Mouse (Mus musculus): Measurements from ENCODE around the gene Wdr73. TPM values are rescaled to one million over a fixed set of nuclear protein-coding genes. Genes with fewer than 3 reads are reported as not detected.

The Wdr73 gene
- polyA plus RNA-seq, 1 experiment from 2014 or later, result 36.3 TPM

- H3K4me1 ChIP-seq (replicated peaks), result no peaks in the 10 kb centered on the region
- no peak overlapping the region for H3K9ac ChIP-seq
- ATAC-seq (ENCODE audit: low read depth), result no peak
- no peaks in the 10 kb centered on the region for H3K9me3 ChIP-seq
- no peak overlapping the region for H3K4me3 ChIP-seq
- H3K27me3 ChIP-seq, result no peaks in the 10 kb centered on the region
- 90% methylated on average over 4 of the region's 4 CpGs for WGBS
- peaks cover 88% of the 10 kb centered on the region for H3K36me3 ChIP-seq
- no peak overlapping the region for H3K4me2 ChIP-seq
- no peak overlapping the region for H3K27ac ChIP-seq (replicated peaks)
These were observed 16.9 kb upstream of the Wdr73 start for GRCm38 (mm10) chr7:80917916-80918465.

GRCm38 (mm10) chr7:80912496-80912895 lies 11.4 kb upstream of the Wdr73 start:
- 90% methylated on average over 8 of the region's 8 CpGs for WGBS
- peaks cover 83% of the 10 kb centered on the region for H3K36me3 ChIP-seq
- H3K27ac ChIP-seq (replicated peaks), result no peak overlapping the region
- no peaks in the 10 kb centered on the region for H3K9me3 ChIP-seq
- H3K4me2 ChIP-seq, result no peak overlapping the region
- H3K4me1 ChIP-seq (replicated peaks), result no peaks in the 10 kb centered on the region
- H3K9ac ChIP-seq, result no peak overlapping the region
- no peak overlapping the region for H3K4me3 ChIP-seq
- ATAC-seq (ENCODE audit: low read depth), result no peak
- no peaks in the 10 kb centered on the region for H3K27me3 ChIP-seq

GRCm38 (mm10) chr7:80911053-80911452 lies 10.0 kb upstream of the Wdr73 start:
- Histone ChIP-seq H3K27me3 (no peaks in the 10 kb centered on the region), H3K9me3 (no peaks in the 10 kb centered on the region), H3K9ac (no peak overlapping the region), H3K4me1 (replicated peaks) (no peaks in the 10 kb centered on the region), H3K4me3 (no peak overlapping the region), H3K36me3 (peaks cover 81% of the 10 kb centered on the region), H3K27ac (replicated peaks) (no peak overlapping the region), H3K4me2 (no peak overlapping the region)
- ATAC-seq (ENCODE audit: low read depth), result no peak
- WGBS, result 87% methylated on average over 7 of the region's 7 CpGs

GRCm38 (mm10) chr7:80904921-80905515 lies 3.9 kb upstream of the Wdr73 start, which contains the start of gene Nmb:
Nmb (minus strand) TSS chr7:80905076.
- no peaks in the 10 kb centered on the region for H3K27me3 ChIP-seq
- peak within 1 kb of the TSS; percentile 75 for H3K9ac ChIP-seq
- peak within 1 kb of the TSS; percentile 9 for H3K27ac ChIP-seq (replicated peaks)
- H3K4me2 ChIP-seq, result peak within 1 kb of the TSS; percentile 79
- H3K36me3 ChIP-seq, result peaks cover 47% of the 10 kb centered on the region
- 4% methylated on average over 19 of the region's 19 CpGs for WGBS
- peaks cover 32% of the 10 kb centered on the region for H3K4me1 ChIP-seq (replicated peaks)
- ATAC-seq (ENCODE audit: low read depth), result peak; percentile 44
- H3K9me3 ChIP-seq, result no peaks in the 10 kb centered on the region
- peak within 1 kb of the TSS; percentile 41 for H3K4me3 ChIP-seq

- WGBS, result 90% methylated on average over 11 of the region's 11 CpGs
- Histone ChIP-seq H3K9me3 (no peaks in the 10 kb centered on the region), H3K27me3 (no peaks in the 10 kb centered on the region), H3K9ac (peak overlapping the region; percentile 75), H3K36me3 (peaks cover 37% of the 10 kb centered on the region), H3K4me2 (no peak overlapping the region), H3K4me3 (no peak overlapping the region), H3K4me1 (replicated peaks) (peaks cover 37% of the 10 kb centered on the region), H3K27ac (replicated peaks) (no peak overlapping the region)
- no peak for ATAC-seq (ENCODE audit: low read depth)
These were observed 2.8 kb upstream of the Wdr73 start for GRCm38 (mm10) chr7:80903625-80904422.

- H3K4me2 ChIP-seq, result peak overlapping the region; percentile 97
- H3K4me1 ChIP-seq (replicated peaks), result peaks cover 37% of the 10 kb centered on the region
- peaks cover 40% of the 10 kb centered on the region for H3K36me3 ChIP-seq
- H3K9me3 ChIP-seq, result no peaks in the 10 kb centered on the region
- peak overlapping the region; percentile 79 for H3K9ac ChIP-seq
- H3K27me3 ChIP-seq, result no peaks in the 10 kb centered on the region
- 36% methylated on average over 15 of the region's 15 CpGs for WGBS
- H3K27ac ChIP-seq (replicated peaks), result peak overlapping the region; percentile 84
- peak; percentile 45 for ATAC-seq (ENCODE audit: low read depth)
- peak overlapping the region; percentile 81 for H3K4me3 ChIP-seq
These were observed 639 bp upstream of the Wdr73 start for GRCm38 (mm10) chr7:80901541-80902274.

- no peak for ATAC-seq (ENCODE audit: low read depth)
- Histone ChIP-seq H3K27ac (replicated peaks) (no peak overlapping the region), H3K4me1 (replicated peaks) (peaks cover 22% of the 10 kb centered on the region), H3K4me3 (no peak overlapping the region), H3K27me3 (no peaks in the 10 kb centered on the region), H3K9ac (no peak overlapping the region), H3K4me2 (no peak overlapping the region), H3K36me3 (peaks cover 56% of the 10 kb centered on the region), H3K9me3 (no peaks in the 10 kb centered on the region)
- WGBS, result 89% methylated on average over 4 of the region's 4 CpGs
These were observed 3.3 kb downstream of the Wdr73 start for GRCm38 (mm10) chr7:80897721-80898120.

GRCm38 (mm10) chr7:80897134-80897533 lies 3.9 kb downstream of the Wdr73 start:
- Histone ChIP-seq H3K9me3 (no peaks in the 10 kb centered on the region), H3K9ac (no peak overlapping the region), H3K4me2 (no peak overlapping the region), H3K4me1 (replicated peaks) (peaks cover 20% of the 10 kb centered on the region), H3K4me3 (no peak overlapping the region), H3K36me3 (peaks cover 58% of the 10 kb centered on the region), H3K27ac (replicated peaks) (no peak overlapping the region), H3K27me3 (no peaks in the 10 kb centered on the region)
- WGBS, result 92% methylated on average over 7 of the region's 7 CpGs
- no peak for ATAC-seq (ENCODE audit: low read depth)

- H3K4me1 ChIP-seq (replicated peaks), result peaks cover 4% of the 10 kb centered on the region
These were observed 6.1 kb downstream of the Wdr73 start for GRCm38 (mm10) chr7:80894815-80895519.

GRCm38 (mm10) chr7:80894196-80894595 lies 6.9 kb downstream of the Wdr73 start:
- H3K27ac ChIP-seq (replicated peaks), result 0 out of 2 replicates have a peak overlapping the region, but pooled peaks have one; percentile 23
- H3K4me1 ChIP-seq (replicated peaks), result peaks cover 7% of the 10 kb centered on the region
- no peaks in the 10 kb centered on the region for H3K9me3 ChIP-seq
- H3K9ac ChIP-seq, result no peak overlapping the region
- H3K4me2 ChIP-seq, result no peak overlapping the region
- H3K27me3 ChIP-seq, result no peaks in the 10 kb centered on the region
- H3K36me3 ChIP-seq, result peaks cover 83% of the 10 kb centered on the region
- 87% methylated on average over 7 of the region's 7 CpGs for WGBS
- ATAC-seq (ENCODE audit: low read depth), result no peak
- H3K4me3 ChIP-seq, result no peak overlapping the region

More at GRCm38 (mm10) chr7:80894815-80895519, 6.1 kb downstream of the Wdr73 start:
- Histone ChIP-seq H3K27me3 (no peaks in the 10 kb centered on the region), H3K9me3 (no peaks in the 10 kb centered on the region), H3K4me2 (no peak overlapping the region), H3K27ac (replicated peaks) (no peak overlapping the region), H3K9ac (no peak overlapping the region), H3K4me3 (no peak overlapping the region), H3K36me3 (peaks cover 76% of the 10 kb centered on the region)
- ATAC-seq (ENCODE audit: low read depth), result no peak
- WGBS, result 93% methylated on average over 14 of the region's 14 CpGs

- H3K9me3 ChIP-seq, result no peaks in the 10 kb centered on the region
- peak overlapping the region; percentile 23; the same call in 1 of the 2 replicates for H3K27ac ChIP-seq (replicated peaks)
- peaks cover 84% of the 10 kb centered on the region for H3K36me3 ChIP-seq
- no peak for ATAC-seq (ENCODE audit: low read depth)
- H3K9ac ChIP-seq, result no peak overlapping the region
- no peak overlapping the region for H3K4me2 ChIP-seq
- 80% methylated on average over 6 of the region's 6 CpGs for WGBS
- no peaks in the 10 kb centered on the region for H3K27me3 ChIP-seq
- H3K4me1 ChIP-seq (replicated peaks), result peaks cover 12% of the 10 kb centered on the region
- no peak overlapping the region for H3K4me3 ChIP-seq
These were observed 7.3 kb downstream of the Wdr73 start for GRCm38 (mm10) chr7:80893753-80894129.
